8 mouse cellular contexts compared by ENCODE assay signal in genomic region chr6:114883261-114883740, GRCm38 (mm10).
A peak's percentile ranks its signal among the peaks of the same experiment; 100 is the strongest.
DNase-seq lines count a peak whose midpoint lies in the region; ATAC-seq lines count a peak whose summit lies in the region.

No protein-coding gene starts in this region.

- peak; percentile 90 for ATAC-seq in forebrain, embryonic 13.5 days
- ATAC-seq in liver, embryonic 13.5 days (ENCODE audit: low read depth): peak; percentile 47; the same call in 1 of the 2 replicates

- H3K4me3 ChIP-seq in forebrain, embryonic 13.5 days: 0 out of 2 replicates have a peak overlapping the region, but pooled peaks have one; percentile 1
- no peak overlapping the region for H3K4me3 ChIP-seq in liver, embryonic 13.5 days (replicated peaks)

- peak overlapping the region; percentile 60 for H3K9ac ChIP-seq in forebrain, embryonic 13.5 days
- H3K9ac ChIP-seq in liver, embryonic 13.5 days: peak overlapping the region; percentile 49

- 0 out of 2 replicates have a peak, but pooled peaks cover 3% of the 10 kb centered on the region for H3K9me3 ChIP-seq in forebrain, embryonic 13.5 days (replicated peaks)
- H3K9me3 ChIP-seq in liver, embryonic 13.5 days (replicated peaks): no peaks in the 10 kb centered on the region

- H3K4me1 ChIP-seq in forebrain, embryonic 13.5 days: peaks cover 93% of the 10 kb centered on the region
- peaks cover 86% of the 10 kb centered on the region for H3K4me1 ChIP-seq in liver, embryonic 13.5 days (replicated peaks)

- H3K27ac ChIP-seq in forebrain, embryonic 13.5 days: peak overlapping the region; percentile 98
- peak overlapping the region; percentile 71 for H3K27ac ChIP-seq in liver, embryonic 13.5 days

- peaks cover 24% of the 10 kb centered on the region for H3K36me3 ChIP-seq in forebrain, embryonic 13.5 days (ENCODE audit: poor library complexity, severe bottlenecking)
- H3K36me3 ChIP-seq in liver, embryonic 13.5 days: peaks cover 13% of the 10 kb centered on the region

- 3% methylated on average over 9 of the region's 9 CpGs for WGBS in forebrain, embryonic 13.5 days
- WGBS in liver, embryonic 13.5 days (ENCODE audit: insufficient replicate concordance): 20% methylated on average over 9 of the region's 9 CpGs

- peak; percentile 47 for DNase-seq in CD4-positive helper T cell, adult 2 months (ENCODE audit: low read depth, low spot score)
- peak; percentile 58 for DNase-seq in adrenal gland, adult 8-10 months
- peak; percentile 74 to 75 for DNase-seq in heart, postnatal 14 days
- DNase-seq in kidney, postnatal 25 days: peak; percentile 87 to 93
- DNase-seq in liver, embryonic 13.5 days: peak; percentile 51
- DNase-seq in natural killer cell, adult 2 months (ENCODE audit: low spot score in 2 of 2): peak; percentile 81 to 91
- DNase-seq in testis, postnatal 14 days (ENCODE audit: low spot score): peak; percentile 69

- peak overlapping the region; percentile 43 for H3K4me2 ChIP-seq in forebrain, embryonic 13.5 days
- H3K4me2 ChIP-seq in liver, embryonic 13.5 days: peak overlapping the region; percentile 33

- intact Hi-C loops in heart, postnatal 14 days (cut with DNase I): no loop called here

- no peaks in the 10 kb centered on the region for H3K27me3 ChIP-seq in forebrain, embryonic 13.5 days
- no peaks in the 10 kb centered on the region for H3K27me3 ChIP-seq in liver, embryonic 13.5 days
